Mouse (Mus musculus) brain, embryonic 14.5 days (tissue): ENCODE data around the gene Guca1a. TPM values are rescaled to one million over a fixed set of nuclear protein-coding genes. Genes with fewer than 3 reads are reported as not detected.

Experiments used
- DNase-seq: peaks from one replicate; pipeline ENCODE4 v3.0.0-alpha.2; 2011; ENCODE audit warnings: low read depth
- CTCF ChIP-seq: fragments of 200-500 bp; IDR thresholded peaks from 2 replicates; pipeline ENCODE4 v1.5.1; 2012; ENCODE audit warnings: inconsistent platforms, mild to moderate bottlenecking, moderate library complexity, borderline replicate concordance; ENCODE audit not compliant: insufficient read depth, insufficient read length; ENCODE audit errors: extremely low read depth
- POLR2A ChIP-seq: fragments of 200-500 bp; IDR thresholded peaks from 2 replicates; pipeline ENCODE4 v1.6.1; 2012; ENCODE audit warnings: mild to moderate bottlenecking, inconsistent platforms, borderline replicate concordance; ENCODE audit not compliant: poor library complexity, insufficient read depth, insufficient read length, severe bottlenecking; ENCODE audit errors: extremely low read depth
- polyA plus RNA-seq: library from polyadenylated mRNA; depleted of rRNA; stranded (reverse); fragments of >200 nt; gene quantifications from 2 replicates; pipeline ENCODE4 v1.2.3, GENCODE M21; 2012

Guca1a gene
- polyA plus RNA-seq, 1 experiment = 0.83 TPM

- TF ChIP-seq CTCF (peak; percentile 77), POLR2A (no peak)
These were observed 8.1 kb upstream of the Guca1a start for GRCm38 (mm10) chr17:47408558-47408898.

GRCm38 (mm10) chr17:47407717-47408557 lies 7.6 kb upstream of the Guca1a start:
- no peak for DNase-seq
- TF ChIP-seq POLR2A = no peak
- no peak for TF ChIP-seq CTCF

More at GRCm38 (mm10) chr17:47408558-47408898, 8.1 kb upstream of the Guca1a start:
- peak; percentile 41 for DNase-seq

- DNase-seq = no peak
These were observed 1.3 kb downstream of the Guca1a start for GRCm38 (mm10) chr17:47399091-47399490.

GRCm38 (mm10) chr17:47395376-47395913 lies 4.9 kb downstream of the Guca1a start:
- TF ChIP-seq CTCF (no peak), POLR2A (no peak)
- peak; percentile 35 for DNase-seq

More at GRCm38 (mm10) chr17:47399091-47399490, 1.3 kb downstream of the Guca1a start:
- no peak for TF ChIP-seq POLR2A
- TF ChIP-seq CTCF = no peak

- no peak for DNase-seq
- TF ChIP-seq CTCF = no peak
- no peak for TF ChIP-seq POLR2A
These were observed 6.0 kb downstream of the Guca1a start for GRCm38 (mm10) chr17:47394223-47394869.

- DNase-seq = no peak
- TF ChIP-seq CTCF (peak; percentile 77), POLR2A (no peak)
These were observed 13.7 kb downstream of the Guca1a start for GRCm38 (mm10) chr17:47386649-47387048.

- no peak for TF ChIP-seq POLR2A
- no peak for TF ChIP-seq CTCF
- no peak for DNase-seq
These were observed 15.2 kb downstream of the Guca1a start, which contains the start of gene Guca1b for GRCm38 (mm10) chr17:47385145-47385544. Gene Guca1b (plus strand): TSS chr17:47385393.

GRCm38 (mm10) chr17:47384064-47384463 lies 16.3 kb downstream of the Guca1a start:
- TF ChIP-seq POLR2A (no peak), CTCF (0 out of 2 replicates have a peak, but pooled peaks have one; percentile 15)
- no peak for DNase-seq

- no peak for DNase-seq
- TF ChIP-seq POLR2A (no peak), CTCF (no peak)
These were observed 17.1 kb downstream of the Guca1a start for GRCm38 (mm10) chr17:47383266-47383665.

- peak; percentile 31 for DNase-seq
- TF ChIP-seq POLR2A (no peak), CTCF (no peak)
These were observed 18.5 kb downstream of the Guca1a start for GRCm38 (mm10) chr17:47381917-47382316.

GRCm38 (mm10) chr17:47378133-47378532 lies 22.3 kb downstream of the Guca1a start:
- DNase-seq = no peak
- no peak for TF ChIP-seq POLR2A
- no peak for TF ChIP-seq CTCF
